Mouse (Mus musculus): ENCODE data around the gene Psmb2.

- TF ChIP-seq CTCF (conservative IDR thresholded peaks at IDR 0.05 in 1 of 2, IDR thresholded peaks at IDR 0.05 in 1 of 2; ENCODE audit: low read depth in 2 of 2, low read length in 2 of 2) (no peak), KAT2A (IDR thresholded peaks at IDR 0.05; ENCODE audit: insufficient replicate concordance, low read length) (no peak), BHLHE40 (IDR thresholded peaks at IDR 0.05; ENCODE audit: low read depth, low read length) (no peak), CHD1 (IDR thresholded peaks at IDR 0.05; ENCODE audit: low read depth, low read length) (no peak), MXI1 (IDR thresholded peaks at IDR 0.05; ENCODE audit: low read depth, low read length) (no peak)
Measured at GRCm38 (mm10) chr4:126636330-126636729, 41.1 kb upstream of the Psmb2 start.
